Mouse (Mus musculus): ENCODE measurements around the gene Diablo. TPM values are rescaled to one million over a fixed set of nuclear protein-coding genes. Genes with fewer than 3 reads are reported as not detected.
A peak's percentile ranks its signal among the peaks of the same experiment; 100 is the strongest.

Diablo gene
- total and polyA plus RNA-seq, 3 experiments, result 37.7 to 68.0 (median 58.7) TPM

DNA sequence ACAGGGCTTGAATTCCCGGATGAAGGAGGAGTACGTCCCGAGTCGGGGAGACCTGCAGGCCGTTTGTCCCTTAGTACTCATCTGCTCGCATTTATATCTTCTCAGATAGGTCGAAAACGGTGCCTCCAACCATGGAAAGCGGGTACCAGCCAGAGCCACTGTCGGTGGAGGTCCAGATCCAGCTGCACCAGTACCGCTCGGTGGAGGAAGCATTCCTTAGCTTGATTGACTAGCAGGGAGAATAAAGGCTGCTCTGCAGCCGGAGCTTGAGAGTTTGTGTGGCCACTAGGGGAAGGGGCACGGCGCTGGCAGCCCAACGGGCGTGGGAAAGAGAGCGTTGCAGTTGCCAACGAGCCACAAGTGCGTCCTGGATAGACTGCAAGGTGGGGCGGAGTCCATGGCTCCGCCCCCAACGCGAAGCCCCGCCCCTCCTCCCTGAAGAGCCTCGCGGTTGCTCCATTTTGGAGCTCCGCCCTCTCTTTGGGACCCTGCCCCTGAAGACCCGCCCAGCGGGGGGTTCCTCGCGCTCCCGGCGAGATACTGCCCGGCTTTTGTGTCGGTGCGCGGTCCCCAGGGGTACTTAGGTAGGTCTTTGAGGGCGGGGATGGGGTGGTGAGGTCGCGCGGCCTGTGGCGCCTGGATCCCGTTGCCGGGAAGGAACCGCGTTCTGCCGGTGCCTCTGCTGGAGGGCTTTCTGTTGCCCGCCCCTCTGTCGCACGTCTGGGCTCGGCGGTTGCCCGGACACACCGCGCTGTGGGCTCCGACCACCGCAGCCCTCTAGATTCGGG lies 15.8 kb downstream of the Diablo start:
- Histone ChIP-seq H3K27ac (ENCODE audit: insufficient read depth, low read depth) (no peak overlapping the region), H3K9ac (ENCODE audit: insufficient read depth, low read depth) (peak overlapping the region; percentile 19; the same call in 1 of the 2 replicates), H3K9me3 (replicated peaks; ENCODE audit: low read length) (no peaks in the 10 kb centered on the region), H3K27me3 (replicated peaks) (peaks cover 22% of the 10 kb centered on the region), H3K4me3 (replicated peaks in 1 of 3; ENCODE audit: low read depth in 2 of 3, low read length in 2 of 3, poor library complexity in 1 of 3) (peak overlapping the region; percentile 25 to 55 (median 37)), H3K4me1 (ENCODE audit: control insufficient read depth in 1 of 2, insufficient read depth in 2 of 2) (0 out of 4 replicates have a peak, but pooled peaks cover 0 to 6% of the 10 kb centered on the region in 2 experiments), H3K79me2 (replicated peaks; ENCODE audit: control insufficient read depth, extremely low read depth, insufficient read depth, poor library complexity, severe bottlenecking) (no peaks in the 10 kb centered on the region), H3K36me3 (replicated peaks in 1 of 2; ENCODE audit: control insufficient read depth in 1 of 2, insufficient read depth in 1 of 2, low read length in 1 of 2) (peaks cover 19 to 34% of the 10 kb centered on the region in 2 experiments), H3K4me2 (ENCODE audit: insufficient read depth, low read depth, poor library complexity, severe bottlenecking) (peak overlapping the region; percentile 77)
- TF ChIP-seq EP300 (IDR thresholded peaks at IDR 0.05; ENCODE audit: low read length) (no peak), MAX (IDR thresholded peaks at IDR 0.05; ENCODE audit: low read length) (no peak), JUND (conservative IDR thresholded peaks at IDR 0.05; ENCODE audit: low read depth, low read length) (no peak), MYC (IDR thresholded peaks at IDR 0.05; ENCODE audit: low read depth, low read length) (no peak), TBP (conservative IDR thresholded peaks at IDR 0.05; ENCODE audit: low read depth, low read length) (no peak), BHLHE40 (IDR thresholded peaks at IDR 0.05; ENCODE audit: low read depth, low read length) (no peak), MEF2A (IDR thresholded peaks at IDR 0.05; ENCODE audit: borderline replicate concordance, low read depth, low read length) (no peak), ZKSCAN1 (IDR thresholded peaks at IDR 0.05; ENCODE audit: borderline replicate concordance, low read depth, low read length) (no peak)
- in situ Hi-C loops (cut with MboI; ENCODE audit: low pct_ligation_motif_present, low pct_unique_long_range_greater_than_20kb, low sequenced_read_pairs), result no loop called here
- dilution Hi-C loops (cut with MboI; ENCODE audit: extremely low pct_ligation_motif_present, extremely low pct_unique_long_range_greater_than_20kb, low sequenced_read_pairs), result no loop called here
- peak; percentile 71 for DNase-seq (ENCODE audit: extremely low read depth)

DNA sequence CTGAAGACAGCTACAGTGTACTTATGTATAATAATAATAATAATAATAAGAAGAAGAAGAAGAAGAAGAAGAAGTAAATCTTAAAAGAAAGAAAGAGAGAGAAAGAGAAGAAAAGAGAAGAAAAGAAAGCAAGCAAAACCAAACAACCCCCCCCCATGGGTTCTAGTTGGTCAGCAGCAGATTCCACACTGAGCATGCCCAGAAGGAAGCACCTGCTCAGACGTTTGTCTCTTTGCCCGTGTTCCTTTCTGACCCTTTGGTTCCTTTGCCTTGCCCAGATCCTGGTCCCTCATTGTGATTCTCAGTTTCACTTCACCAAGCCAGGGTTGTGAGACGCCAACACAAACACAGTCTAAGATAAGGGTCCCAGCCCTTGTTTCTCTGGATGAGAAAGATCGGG lies 22.0 kb downstream of the Diablo start:
- peaks cover 8 to 16% of the 10 kb centered on the region in 2 experiments for H3K4me1 ChIP-seq (ENCODE audit: control insufficient read depth in 1 of 2, insufficient read depth in 2 of 2)
- TF ChIP-seq MEF2A (IDR thresholded peaks at IDR 0.05; ENCODE audit: borderline replicate concordance, low read depth, low read length) (no peak), NRF1 (IDR thresholded peaks at IDR 0.05; ENCODE audit: low read depth, low read length) (peak; percentile 79)
- H3K36me3 ChIP-seq (replicated peaks in 1 of 2; ENCODE audit: control insufficient read depth in 1 of 2, insufficient read depth in 1 of 2, low read length in 1 of 2), result no peaks in the 10 kb centered on the region
- no peak overlapping the region for H3K4me3 ChIP-seq (replicated peaks in 1 of 3; ENCODE audit: low read depth in 2 of 3, low read length in 2 of 3, poor library complexity in 1 of 3)
- H3K9ac ChIP-seq (ENCODE audit: insufficient read depth, low read depth), result no peak overlapping the region
- peaks cover 16% of the 10 kb centered on the region for H3K27me3 ChIP-seq (replicated peaks)
- H3K9me3 ChIP-seq (replicated peaks; ENCODE audit: low read length), result no peaks in the 10 kb centered on the region
- H3K79me2 ChIP-seq (replicated peaks; ENCODE audit: control insufficient read depth, extremely low read depth, insufficient read depth, poor library complexity, severe bottlenecking), result no peaks in the 10 kb centered on the region
- DNase-seq (ENCODE audit: extremely low read depth), result no peak
- in situ Hi-C loops (cut with MboI; ENCODE audit: low pct_ligation_motif_present, low pct_unique_long_range_greater_than_20kb, low sequenced_read_pairs), result no loop called here
- H3K4me2 ChIP-seq (ENCODE audit: insufficient read depth, low read depth, poor library complexity, severe bottlenecking), result 0 out of 2 replicates have a peak overlapping the region, but pooled peaks have one; percentile 7
- no peak overlapping the region for H3K27ac ChIP-seq (ENCODE audit: insufficient read depth, low read depth)
- dilution Hi-C loops (cut with MboI; ENCODE audit: extremely low pct_ligation_motif_present, extremely low pct_unique_long_range_greater_than_20kb, low sequenced_read_pairs), result no loop called here

GRCm38 (mm10) chr5:123499717-123500116 lies 24.3 kb downstream of the Diablo start:
- H3K9ac ChIP-seq (ENCODE audit: insufficient read depth, low read depth), result no peak overlapping the region
- peaks cover 13 to 22% of the 10 kb centered on the region in 2 experiments for H3K4me1 ChIP-seq (ENCODE audit: control insufficient read depth in 1 of 2, insufficient read depth in 2 of 2)
- TF ChIP-seq TBP (conservative IDR thresholded peaks at IDR 0.05; ENCODE audit: low read depth, low read length) (no peak), RAD21 (IDR thresholded peaks at IDR 0.05; ENCODE audit: low read depth, low read length) (peak; percentile 90), USF2 (conservative IDR thresholded peaks at IDR 0.05; ENCODE audit: low read depth, low read length) (no peak), CHD1 (IDR thresholded peaks at IDR 0.05; ENCODE audit: low read depth, low read length) (no peak), JUND (conservative IDR thresholded peaks at IDR 0.05; ENCODE audit: low read depth, low read length) (no peak), MAX (IDR thresholded peaks at IDR 0.05; ENCODE audit: low read length) (no peak), NELFE (IDR thresholded peaks at IDR 0.05; ENCODE audit: low read depth, low read length) (peak; percentile 16; the same call in 1 of the 2 replicates), MAZ (IDR thresholded peaks at IDR 0.05; ENCODE audit: low read depth, low read length) (no peak), SMC3 (IDR thresholded peaks at IDR 0.05; ENCODE audit: low read depth, low read length) (peak; percentile 90), ZC3H11A (IDR thresholded peaks at IDR 0.05; ENCODE audit: low read depth, low read length) (peak; percentile 73), MAFK (IDR thresholded peaks at IDR 0.05; ENCODE audit: insufficient replicate concordance, low read length) (no peak), EP300 (IDR thresholded peaks at IDR 0.05; ENCODE audit: low read length) (no peak), CTCF (conservative IDR thresholded peaks at IDR 0.05 in 1 of 2, IDR thresholded peaks at IDR 0.05 in 1 of 2; ENCODE audit: low read depth in 2 of 2, low read length in 2 of 2) (peak in 1 of 2 experiments; percentile 94; a peak in 2 of 4 replicates)
- dilution Hi-C loops (cut with MboI; ENCODE audit: extremely low pct_ligation_motif_present, extremely low pct_unique_long_range_greater_than_20kb, low sequenced_read_pairs) (no loop called here), in situ Hi-C loops (cut with MboI; ENCODE audit: low pct_ligation_motif_present, low pct_unique_long_range_greater_than_20kb, low sequenced_read_pairs) (loop anchor here (5.0 to 10.0 kb wide), 2 partner anchors 57 to 115 kb away; no protein-coding TSS in a partner anchor)
- no peaks in the 10 kb centered on the region for H3K9me3 ChIP-seq (replicated peaks; ENCODE audit: low read length)
- no peaks in the 10 kb centered on the region for H3K79me2 ChIP-seq (replicated peaks; ENCODE audit: control insufficient read depth, extremely low read depth, insufficient read depth, poor library complexity, severe bottlenecking)
- H3K27me3 ChIP-seq (replicated peaks), result peaks cover 7% of the 10 kb centered on the region
- no peak overlapping the region for H3K27ac ChIP-seq (ENCODE audit: insufficient read depth, low read depth)
- DNase-seq (ENCODE audit: extremely low read depth), result peak; percentile 39
- H3K36me3 ChIP-seq (replicated peaks in 1 of 2; ENCODE audit: control insufficient read depth in 1 of 2, insufficient read depth in 1 of 2, low read length in 1 of 2), result no peaks in the 10 kb centered on the region
- H3K4me3 ChIP-seq (replicated peaks in 1 of 3; ENCODE audit: low read depth in 2 of 3, low read length in 2 of 3, poor library complexity in 1 of 3), result no peak overlapping the region
- no peak overlapping the region for H3K4me2 ChIP-seq (ENCODE audit: insufficient read depth, low read depth, poor library complexity, severe bottlenecking)
